Mouse (Mus musculus) intestine, postnatal 0 days (tissue): Measurements from ENCODE around the gene Dctpp1. TPM values are rescaled to one million over a fixed set of nuclear protein-coding genes. Genes with fewer than 3 reads are reported as not detected.

ENCODE experiments used
- ATAC-seq: fragments of 200-750 bp; cut with Nextera tagmentation; 2 replicates; pipeline ENCODE4 v1.8.0; 2017; ENCODE audit warnings: mild to moderate bottlenecking, moderate TSS enrichment, moderate library complexity
- H3K27ac ChIP-seq: fragments of 300-500 bp; sonication (generic); 2 replicates; pipeline ENCODE4 v1.5.1; 2014; ENCODE audit warnings: mild to moderate bottlenecking, low read depth, low read length, moderate library complexity
- H3K27me3 ChIP-seq: fragments of 300-500 bp; sonication (generic); replicated peaks from 2 replicates; pipeline ENCODE4 v1.6.1; 2014; ENCODE audit warnings: low read length, mixed read lengths; ENCODE audit not compliant: control insufficient read depth, insufficient read depth
- H3K36me3 ChIP-seq: fragments of 300-500 bp; sonication (generic); 2 replicates; pipeline ENCODE4 v1.6.1; 2014; ENCODE audit warnings: mild to moderate bottlenecking, moderate library complexity; ENCODE audit not compliant: control insufficient read depth, insufficient read depth
- H3K4me1 ChIP-seq: fragments of 300-500 bp; sonication (generic); replicated peaks from 2 replicates; pipeline ENCODE4 v1.6.1; 2014; ENCODE audit warnings: antibody characterized with exemption, low read length, mixed read lengths; ENCODE audit not compliant: control insufficient read depth, insufficient read depth
- H3K4me2 ChIP-seq: fragments of 300-500 bp; sonication (generic); replicated peaks from 2 replicates; pipeline ENCODE4 v1.6.1; 2014; ENCODE audit warnings: low read depth, mild to moderate bottlenecking, moderate library complexity
- H3K4me3 ChIP-seq: fragments of 300-500 bp; sonication (generic); 2 replicates; pipeline ENCODE4 v1.5.1; 2014; ENCODE audit warnings: low read depth, low read length
- H3K9ac ChIP-seq: fragments of 300-500 bp; sonication (generic); 2 replicates; pipeline ENCODE4 v1.6.1; 2014; ENCODE audit warnings: mild to moderate bottlenecking, low read depth, low read length
- H3K9me3 ChIP-seq: fragments of 300-500 bp; sonication (generic); 2 replicates; pipeline ENCODE4 v1.6.1; 2016; ENCODE audit warnings: mixed run types; ENCODE audit not compliant: control insufficient read depth
- CTCF ChIP-seq: sonication (generic); IDR thresholded peaks from 2 replicates; pipeline ENCODE4 v1.5.1; 2016; ENCODE audit warnings: low read depth, mild to moderate bottlenecking, control low read depth, antibody characterized with exemption, moderate library complexity
- WGBS: fragments of 180-500 bp; shearing (Covaris S2); extraction: QIAGEN DNeasy Blood & Tissue Kit; methylation state at CpG from one replicate; pipeline ENCODE4 v1.1.7; 2014; 5-methylcytosine and 5-hydroxymethylcytosine counted together
- polyA plus RNA-seq: library from polyadenylated mRNA; unstranded; fragments of >200 nt; fragmentation: Nextera tagmentation; extraction: Ambion mirVana; gene quantifications from 2 replicates; pipeline ENCODE4 v1.2.1, GENCODE M21; 2015

Gene Dctpp1
- polyA plus RNA-seq, 1 experiment from 2014 or later = 75.2 TPM

DNA sequence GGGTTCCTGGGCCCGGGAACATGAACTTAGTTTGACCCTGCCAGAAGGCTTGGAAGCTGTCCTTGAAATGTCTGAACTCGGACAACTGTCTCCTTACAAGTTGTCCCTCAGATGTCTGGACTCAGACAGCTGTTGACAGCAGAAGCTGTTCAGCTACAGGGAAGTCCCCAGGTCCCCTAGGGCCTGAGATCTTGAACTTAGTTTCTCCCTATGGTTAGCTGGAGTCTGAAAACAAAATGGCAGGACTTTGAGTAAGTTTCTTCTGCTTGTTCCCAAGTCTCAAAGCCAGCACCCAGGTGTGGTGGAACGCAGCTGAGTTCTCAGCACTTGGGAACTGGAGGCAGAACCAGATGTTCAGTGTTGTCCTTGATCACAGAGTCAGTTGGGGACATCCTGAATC lies 19.6 kb upstream of the Dctpp1 start:
- no peaks in the 10 kb centered on the region for H3K27me3 ChIP-seq
- H3K4me3 ChIP-seq = no peak overlapping the region
- no peak for ATAC-seq
- no peak for TF ChIP-seq CTCF
- no peak overlapping the region for H3K9ac ChIP-seq
- H3K9me3 ChIP-seq = no peaks in the 10 kb centered on the region
- 58% methylated on average over 3 of the region's 3 CpGs for WGBS
- no peaks in the 10 kb centered on the region for H3K36me3 ChIP-seq
- H3K4me1 ChIP-seq = peaks cover 6% of the 10 kb centered on the region; the same call in 1 of the 2 replicates
- H3K27ac ChIP-seq = no peak overlapping the region
- H3K4me2 ChIP-seq = no peak overlapping the region

- H3K27me3 ChIP-seq = no peaks in the 10 kb centered on the region
- no peak overlapping the region for H3K9ac ChIP-seq
- no peak overlapping the region for H3K4me3 ChIP-seq
- H3K36me3 ChIP-seq = no peaks in the 10 kb centered on the region
- peak; percentile 87 for TF ChIP-seq CTCF
- 14% methylated on average over 8 of the region's 8 CpGs for WGBS
- H3K27ac ChIP-seq = no peak overlapping the region
- ATAC-seq = peak; percentile 38
- peaks cover 6% of the 10 kb centered on the region; the same call in 1 of the 2 replicates for H3K4me1 ChIP-seq
- H3K4me2 ChIP-seq = no peak overlapping the region
- H3K9me3 ChIP-seq = no peaks in the 10 kb centered on the region
Observed at GRCm38 (mm10) chr7:127278311-127278710, 17.8 kb upstream of the Dctpp1 start.

DNA sequence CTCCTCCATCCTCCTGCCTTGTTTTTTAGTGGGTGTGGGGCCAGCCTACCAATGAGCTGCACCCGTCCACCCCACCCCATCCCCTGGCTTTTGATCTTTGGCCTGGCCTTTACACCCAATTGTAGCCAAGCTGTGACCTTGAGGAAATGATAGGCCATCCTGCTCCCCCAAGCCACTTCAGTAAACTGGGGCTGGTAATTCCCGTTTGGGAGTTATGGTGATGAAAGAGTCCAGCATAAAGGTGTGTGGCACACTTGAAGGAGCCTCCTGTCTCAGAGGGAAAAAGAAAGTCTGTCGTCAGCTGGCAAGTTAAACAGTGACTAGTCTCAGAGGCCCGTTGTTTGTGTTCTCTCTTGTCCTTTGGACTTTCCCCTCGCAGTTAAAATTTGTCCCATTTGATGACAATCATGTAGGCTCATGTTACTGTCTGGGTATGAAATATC lies 16.0 kb upstream of the Dctpp1 start:
- no peak for TF ChIP-seq CTCF
- 32% methylated on average over 5 of the region's 5 CpGs for WGBS
- Histone ChIP-seq H3K36me3 (no peaks in the 10 kb centered on the region), H3K27ac (peak overlapping the region; percentile 77), H3K4me3 (no peak overlapping the region), H3K9me3 (no peaks in the 10 kb centered on the region), H3K4me1 (peaks cover 6% of the 10 kb centered on the region; the same call in 1 of the 2 replicates), H3K9ac (no peak overlapping the region), H3K27me3 (no peaks in the 10 kb centered on the region), H3K4me2 (peak overlapping the region; percentile 44)
- ATAC-seq = peak; percentile 81

GRCm38 (mm10) chr7:127273925-127274789 lies 13.6 kb upstream of the Dctpp1 start, which contains the start of gene Sephs2:
TSS of gene Sephs2 (minus strand) at chr7:127274055.
- peak within 1 kb of the TSS; percentile 91 for H3K27ac ChIP-seq
- H3K4me2 ChIP-seq = peak within 1 kb of the TSS; percentile 89
- no peaks in the 10 kb centered on the region for H3K27me3 ChIP-seq
- H3K9ac ChIP-seq = peak within 1 kb of the TSS; percentile 87
- no peaks in the 10 kb centered on the region for H3K9me3 ChIP-seq
- peak within 1 kb of the TSS; percentile 78 for H3K4me3 ChIP-seq
- no peak for TF ChIP-seq CTCF
- H3K36me3 ChIP-seq = peaks cover 12% of the 10 kb centered on the region
- H3K4me1 ChIP-seq = peaks cover 6% of the 10 kb centered on the region
- peak; percentile 73 for ATAC-seq
- 2% methylated on average over 39 of the region's 39 CpGs for WGBS

GRCm38 (mm10) chr7:127273118-127273923 lies 12.8 kb upstream of the Dctpp1 start:
- no peak for ATAC-seq
- Histone ChIP-seq H3K4me3 (peak overlapping the region; percentile 78), H3K4me2 (peak overlapping the region; percentile 89), H3K36me3 (peaks cover 12% of the 10 kb centered on the region), H3K9ac (peak overlapping the region; percentile 87), H3K27me3 (no peaks in the 10 kb centered on the region), H3K4me1 (peaks cover 6% of the 10 kb centered on the region), H3K27ac (peak overlapping the region; percentile 91), H3K9me3 (no peaks in the 10 kb centered on the region)
- no peak for TF ChIP-seq CTCF
- WGBS = 11% methylated on average over 50 of the region's 50 CpGs

DNA sequence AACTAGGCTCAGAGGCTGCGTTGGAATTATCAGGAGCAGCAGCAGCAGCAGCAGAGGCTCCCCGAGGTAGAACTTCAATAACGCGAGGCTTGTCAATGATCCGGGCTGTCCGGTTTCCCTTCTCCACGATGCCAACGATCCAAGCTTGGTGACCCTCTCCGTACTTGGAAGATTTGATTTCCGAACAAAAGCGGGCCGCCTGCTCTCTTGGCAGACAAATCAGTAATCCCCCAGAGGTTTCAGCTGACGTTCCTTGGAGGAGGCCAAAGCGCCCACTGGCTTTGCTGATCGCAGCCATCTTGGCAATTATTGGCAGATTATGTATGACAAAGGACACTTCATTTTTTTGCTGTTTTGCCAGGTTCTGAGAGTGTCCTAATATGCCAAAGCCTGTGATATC lies 12.1 kb upstream of the Dctpp1 start:
- Histone ChIP-seq H3K9me3 (no peaks in the 10 kb centered on the region), H3K4me3 (peak overlapping the region; percentile 78), H3K36me3 (peaks cover 12% of the 10 kb centered on the region), H3K27me3 (no peaks in the 10 kb centered on the region), H3K27ac (peak overlapping the region; percentile 3; the same call in 1 of the 2 replicates), H3K4me2 (peak overlapping the region; percentile 89), H3K9ac (peak overlapping the region; percentile 87; the same call in 1 of the 2 replicates), H3K4me1 (no peaks in the 10 kb centered on the region; the same call in 1 of the 2 replicates)
- 82% methylated on average over 15 of the region's 15 CpGs for WGBS
- TF ChIP-seq CTCF = no peak
- ATAC-seq = no peak
